13 mouse cellular contexts compared by ENCODE assay signal in the genomic region with DNA sequence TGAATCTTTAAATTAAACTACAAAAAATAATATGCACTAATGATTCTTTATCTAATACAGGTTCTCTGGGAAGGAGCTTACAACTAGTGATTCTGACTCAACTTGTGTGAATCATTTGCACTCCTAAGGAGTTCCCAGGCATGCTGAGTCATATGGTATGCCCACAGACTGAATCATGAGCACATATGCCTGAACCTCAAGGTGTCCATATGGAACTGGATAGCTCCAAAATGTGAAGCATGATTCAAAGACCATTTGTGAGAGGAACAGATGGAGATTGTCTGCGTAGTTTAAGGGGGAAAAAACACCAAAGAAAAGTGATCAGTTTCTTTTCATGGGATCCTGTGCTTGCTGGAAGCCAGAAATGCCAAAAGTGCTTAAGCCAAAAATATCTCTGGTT.
DNase-seq lines count a peak whose midpoint lies in the region; ATAC-seq lines count a peak whose summit lies in the region.
"Had no signal": no experiment of that assay in that cellular context is flagged by ENCODE, and none has a peak within 500 bp of the region (broad histone marks: within the 10 kb centered on the region; RNA-seq: fewer than 3 reads in every experiment).

No protein-coding gene starts in this region.

- 68% methylated on average over 1 of the region's 1 CpGs for WGBS in forebrain, embryonic 15.5 days
- 89% methylated on average over 1 of the region's 1 CpGs for WGBS in forebrain, embryonic 10.5 days
- 83% methylated on average over 1 of the region's 1 CpGs for WGBS in hindbrain, embryonic 10.5 days
- 81% methylated on average over 1 of the region's 1 CpGs for WGBS in liver, embryonic 11.5 days

- DNase-seq in forebrain, embryonic 10.5 days (ENCODE audit: extremely low spot score, low spot score): no peak
- DNase-seq in cerebellum, adult 8-10 months: peak; percentile 3
- peak; percentile 76 to 89 for DNase-seq in layer of hippocampus, adult 18-20 months (ENCODE audit: low spot score in 2 of 2)
- peak; percentile 61 for DNase-seq in right cerebral cortex, postnatal 25 days
- DNase-seq in urinary bladder, postnatal 14 days (ENCODE audit: low spot score): no peak
- DNase-seq in hindbrain, embryonic 10.5 days (ENCODE audit: low spot score): no peak
- DNase-seq in liver, embryonic 11.5 days (ENCODE audit: low spot score): no peak
- DNase-seq: kidney, postnatal 14 days had no signal

- no peaks in the 10 kb centered on the region for H3K4me1 ChIP-seq in forebrain, embryonic 15.5 days
- no peaks in the 10 kb centered on the region for H3K4me1 ChIP-seq in forebrain, embryonic 10.5 days
- H3K4me1 ChIP-seq in hindbrain, embryonic 10.5 days (replicated peaks): no peaks in the 10 kb centered on the region
- H3K4me1 ChIP-seq in liver, embryonic 11.5 days (replicated peaks; ENCODE audit: control insufficient read depth, insufficient read depth, low read length): no peaks in the 10 kb centered on the region
- H3K4me1 ChIP-seq: heart, embryonic 10.5 days; hindbrain, embryonic 15.5 days; liver, embryonic 12.5 days; neural tube, embryonic 12.5 days had no signal

- no peak overlapping the region for H3K4me3 ChIP-seq in forebrain, embryonic 15.5 days
- no peak overlapping the region for H3K4me3 ChIP-seq in forebrain, embryonic 10.5 days
- H3K4me3 ChIP-seq in hindbrain, embryonic 10.5 days: no peak overlapping the region
- no peak overlapping the region for H3K4me3 ChIP-seq in liver, embryonic 11.5 days (ENCODE audit: low read depth, low read length)
- H3K4me3 ChIP-seq: heart, embryonic 10.5 days; hindbrain, embryonic 15.5 days; liver, embryonic 12.5 days; neural tube, embryonic 12.5 days had no signal

- no peaks in the 10 kb centered on the region for H3K9me3 ChIP-seq in forebrain, embryonic 15.5 days
- H3K9me3 ChIP-seq in forebrain, embryonic 10.5 days: no peaks in the 10 kb centered on the region
- H3K9me3 ChIP-seq in hindbrain, embryonic 10.5 days: no peaks in the 10 kb centered on the region
- H3K9me3 ChIP-seq in liver, embryonic 11.5 days (ENCODE audit: control insufficient read depth, low read length): no peaks in the 10 kb centered on the region
- H3K9me3 ChIP-seq: heart, embryonic 10.5 days; hindbrain, embryonic 15.5 days; liver, embryonic 12.5 days; neural tube, embryonic 12.5 days had no signal

- H3K9ac ChIP-seq in forebrain, embryonic 15.5 days (replicated peaks): no peak overlapping the region
- H3K9ac ChIP-seq in liver, embryonic 11.5 days (ENCODE audit: low read depth, low read length): no peak overlapping the region
- H3K9ac ChIP-seq: hindbrain, embryonic 15.5 days; liver, embryonic 12.5 days; neural tube, embryonic 12.5 days had no signal

- ATAC-seq in forebrain, embryonic 15.5 days (replicated peaks): peak; percentile 58; the same call in 1 of the 2 replicates
- ATAC-seq in liver, embryonic 11.5 days (replicated peaks; ENCODE audit: low FRiP score): no peak
- ATAC-seq: liver, embryonic 12.5 days had no signal

- no peaks in the 10 kb centered on the region for H3K27me3 ChIP-seq in forebrain, embryonic 15.5 days
- H3K27me3 ChIP-seq in forebrain, embryonic 10.5 days (ENCODE audit: poor library complexity, severe bottlenecking): no peaks in the 10 kb centered on the region
- no peaks in the 10 kb centered on the region for H3K27me3 ChIP-seq in hindbrain, embryonic 10.5 days (ENCODE audit: insufficient read depth, poor library complexity, severe bottlenecking)
- no peaks in the 10 kb centered on the region for H3K27me3 ChIP-seq in liver, embryonic 11.5 days (replicated peaks; ENCODE audit: control insufficient read depth, insufficient read depth, low read length)
- H3K27me3 ChIP-seq: hindbrain, embryonic 15.5 days; liver, embryonic 12.5 days; neural tube, embryonic 12.5 days had no signal

- H3K27ac ChIP-seq in forebrain, embryonic 15.5 days (replicated peaks): no peak overlapping the region
- H3K27ac ChIP-seq in forebrain, embryonic 10.5 days: no peak overlapping the region
- H3K27ac ChIP-seq in hindbrain, embryonic 10.5 days: no peak overlapping the region
- H3K27ac ChIP-seq in liver, embryonic 11.5 days (ENCODE audit: low read depth, low read length): no peak overlapping the region
- H3K27ac ChIP-seq: heart, embryonic 10.5 days; hindbrain, embryonic 15.5 days; liver, embryonic 12.5 days; neural tube, embryonic 12.5 days had no signal

- H3K4me2 ChIP-seq in forebrain, embryonic 15.5 days (replicated peaks): no peak overlapping the region
- H3K4me2 ChIP-seq in liver, embryonic 11.5 days: no peak overlapping the region
- H3K4me2 ChIP-seq: hindbrain, embryonic 15.5 days; liver, embryonic 12.5 days; neural tube, embryonic 12.5 days had no signal

- H3K36me3 ChIP-seq in forebrain, embryonic 15.5 days: no peaks in the 10 kb centered on the region
- H3K36me3 ChIP-seq in forebrain, embryonic 10.5 days (replicated peaks): no peaks in the 10 kb centered on the region
- H3K36me3 ChIP-seq in hindbrain, embryonic 10.5 days: no peaks in the 10 kb centered on the region
- no peaks in the 10 kb centered on the region for H3K36me3 ChIP-seq in liver, embryonic 11.5 days (ENCODE audit: control insufficient read depth, insufficient read depth, low read length)
- H3K36me3 ChIP-seq: heart, embryonic 10.5 days; hindbrain, embryonic 15.5 days; liver, embryonic 12.5 days; neural tube, embryonic 12.5 days had no signal

Comparison
In these comparisons a context has a peak if more than half of its experiments do, and no peak if none do; other contexts are left out.
1. DNase-seq: peak in cerebellum, adult 8-10 months (single experiment), layer of hippocampus, adult 18-20 months (2 of 2) and right cerebral cortex, postnatal 25 days (single experiment); none in forebrain, embryonic 10.5 days (single experiment), urinary bladder, postnatal 14 days (single experiment), hindbrain, embryonic 10.5 days (single experiment) and liver, embryonic 11.5 days (single experiment).